Mouse (Mus musculus): ENCODE data around the gene Cdkn2aipnl. TPM values are rescaled to one million over a fixed set of nuclear protein-coding genes. Genes with fewer than 3 reads are reported as not detected.

The Cdkn2aipnl gene
- polyA plus RNA-seq, 1 experiment, result not detected

DNA sequence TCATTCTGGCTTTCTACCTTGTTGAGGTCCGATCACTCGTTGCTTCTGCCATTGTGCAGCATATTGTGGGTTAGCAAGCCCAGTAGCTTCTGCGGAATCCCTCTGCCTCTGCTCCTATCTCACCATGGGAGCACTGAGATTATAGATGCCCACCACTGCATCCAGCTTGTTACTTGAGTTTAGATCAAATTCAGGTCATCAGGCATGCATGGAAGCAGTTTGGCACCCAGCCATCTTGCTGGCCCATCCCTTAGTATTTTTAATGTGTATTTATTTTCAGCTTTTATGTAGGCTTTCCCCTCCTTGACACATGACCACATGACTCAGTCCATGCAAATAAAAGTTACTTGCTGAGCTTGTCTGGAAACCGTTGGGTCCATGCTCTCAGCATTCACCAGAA lies 9.7 kb upstream of the Cdkn2aipnl start:
- Histone ChIP-seq H3K4me3 (ENCODE audit: insufficient read depth, low read depth, low read length) (no peak overlapping the region), H3K27ac (ENCODE audit: insufficient read depth, low read depth, low read length) (no peak overlapping the region), H3K4me1 (ENCODE audit: control insufficient read depth, insufficient read depth, low read length) (0 out of 2 replicates have a peak, but pooled peaks cover 3% of the 10 kb centered on the region)
- WGBS, result 89% methylated on average over 4 of the region's 4 CpGs
- TF ChIP-seq CTCF (IDR thresholded peaks at IDR 0.05; ENCODE audit: insufficient read depth, low read depth, low read length) (no peak), POLR2A (IDR thresholded peaks at IDR 0.05; ENCODE audit: insufficient read depth, low read depth, low read length) (no peak)

DNA sequence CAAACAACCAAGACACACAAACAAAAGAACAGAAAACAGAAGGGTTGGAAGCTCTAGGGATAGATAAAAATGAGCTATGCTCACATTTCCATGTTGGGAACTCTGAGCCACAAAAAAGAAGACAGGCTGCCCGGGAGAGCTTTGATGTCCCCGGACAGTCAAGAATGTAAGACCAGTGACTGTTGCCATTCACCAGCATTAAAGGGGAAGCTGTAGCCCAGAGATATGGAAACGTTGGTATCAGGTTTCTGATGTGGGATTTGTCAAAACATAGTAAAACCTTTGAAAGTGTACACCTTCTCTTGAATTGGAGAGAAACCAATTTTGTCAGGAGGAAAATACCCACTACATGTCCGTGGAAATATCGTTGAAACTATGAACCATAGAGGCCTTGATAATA lies 8.0 kb upstream of the Cdkn2aipnl start:
- no peak overlapping the region for H3K27ac ChIP-seq (ENCODE audit: insufficient read depth, low read depth, low read length)
- WGBS, result 89% methylated on average over 5 of the region's 5 CpGs
- H3K4me1 ChIP-seq (ENCODE audit: control insufficient read depth, insufficient read depth, low read length), result 0 out of 2 replicates have a peak, but pooled peaks cover 3% of the 10 kb centered on the region
- no peak for TF ChIP-seq CTCF (IDR thresholded peaks at IDR 0.05; ENCODE audit: insufficient read depth, low read depth, low read length)
- no peak for TF ChIP-seq POLR2A (IDR thresholded peaks at IDR 0.05; ENCODE audit: insufficient read depth, low read depth, low read length)
- H3K4me3 ChIP-seq (ENCODE audit: insufficient read depth, low read depth, low read length), result no peak overlapping the region

DNA sequence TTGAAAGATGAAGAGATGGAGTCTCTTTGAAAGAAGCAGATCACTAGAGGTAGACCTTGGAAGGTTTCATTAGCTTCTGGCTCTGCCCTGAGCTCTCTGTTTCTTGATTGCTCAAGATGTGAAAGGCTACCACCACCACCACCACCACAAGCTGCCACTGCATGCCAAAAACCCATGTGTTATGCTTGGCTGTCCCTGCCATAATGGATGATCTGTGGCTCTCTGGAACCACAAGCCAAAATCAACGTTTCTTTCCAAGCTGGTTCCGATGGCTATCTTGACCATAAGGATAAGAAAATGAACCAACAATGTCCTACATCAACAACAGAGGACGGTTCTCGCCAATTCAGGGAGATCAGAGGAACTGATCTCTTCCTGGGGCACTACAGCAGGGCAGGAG lies 7.4 kb upstream of the Cdkn2aipnl start:
- 0 out of 2 replicates have a peak, but pooled peaks cover 3% of the 10 kb centered on the region for H3K4me1 ChIP-seq (ENCODE audit: control insufficient read depth, insufficient read depth, low read length)
- H3K27ac ChIP-seq (ENCODE audit: insufficient read depth, low read depth, low read length), result no peak overlapping the region
- TF ChIP-seq POLR2A (IDR thresholded peaks at IDR 0.05; ENCODE audit: insufficient read depth, low read depth, low read length), result no peak
- no peak overlapping the region for H3K4me3 ChIP-seq (ENCODE audit: insufficient read depth, low read depth, low read length)
- WGBS, result 87% methylated on average over 4 of the region's 4 CpGs

DNA sequence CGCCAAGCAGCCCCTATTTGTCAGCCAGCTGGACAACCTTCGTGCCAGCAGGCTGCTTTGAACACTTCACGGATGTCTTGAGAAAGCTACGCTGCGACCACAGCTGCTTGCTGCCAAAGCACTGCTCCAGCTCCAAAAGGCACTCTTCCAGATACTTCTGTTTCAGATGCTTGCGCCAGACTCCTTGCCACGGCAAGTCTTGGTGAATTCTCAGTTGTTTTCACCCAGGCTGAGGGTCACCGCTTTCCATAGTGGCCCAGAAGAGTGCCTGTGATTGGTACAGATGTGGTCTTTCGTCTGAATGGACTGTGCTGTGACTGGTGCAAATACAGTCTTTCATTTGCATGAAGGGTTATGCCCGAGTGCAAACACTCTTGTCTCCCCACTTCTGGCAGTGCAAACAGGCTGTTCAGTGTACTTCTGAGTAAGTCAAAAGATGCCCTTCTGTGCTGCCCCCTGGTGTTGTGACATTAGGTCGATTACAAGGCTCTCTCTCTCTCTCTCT lies 6.4 kb upstream of the Cdkn2aipnl start:
- Histone ChIP-seq H3K4me1 (ENCODE audit: control insufficient read depth, insufficient read depth, low read length) (0 out of 2 replicates have a peak, but pooled peaks cover 3% of the 10 kb centered on the region), H3K4me3 (ENCODE audit: insufficient read depth, low read depth, low read length) (no peak overlapping the region), H3K27ac (ENCODE audit: insufficient read depth, low read depth, low read length) (no peak overlapping the region)
- no peak for TF ChIP-seq CTCF (IDR thresholded peaks at IDR 0.05; ENCODE audit: insufficient read depth, low read depth, low read length)
- TF ChIP-seq POLR2A (IDR thresholded peaks at IDR 0.05; ENCODE audit: insufficient read depth, low read depth, low read length), result no peak
- WGBS, result 24% methylated on average over 11 of the region's 11 CpGs

DNA sequence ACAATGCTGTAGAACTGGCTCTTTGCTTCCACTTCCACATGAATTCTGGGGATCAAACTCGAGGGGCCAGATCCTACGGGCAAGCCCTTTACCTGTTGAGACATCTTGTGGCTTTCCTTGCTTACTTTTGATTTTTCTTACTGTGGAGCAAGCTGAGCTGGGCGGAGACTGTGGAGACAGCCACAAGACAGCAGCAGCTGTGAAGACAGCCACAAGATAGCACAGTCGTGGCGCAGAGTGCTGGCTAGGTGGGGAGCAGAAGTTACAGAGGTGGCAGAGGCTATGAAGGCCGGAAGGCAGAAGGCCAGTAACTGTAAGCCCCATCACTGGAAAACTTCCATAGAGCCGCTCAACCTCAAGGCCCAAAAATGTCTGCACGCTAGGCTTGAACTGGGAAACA lies 5.7 kb upstream of the Cdkn2aipnl start:
- WGBS, result 95% methylated on average over 8 of the region's 8 CpGs
- no peak for TF ChIP-seq CTCF (IDR thresholded peaks at IDR 0.05; ENCODE audit: insufficient read depth, low read depth, low read length)
- no peak for TF ChIP-seq POLR2A (IDR thresholded peaks at IDR 0.05; ENCODE audit: insufficient read depth, low read depth, low read length)

DNA sequence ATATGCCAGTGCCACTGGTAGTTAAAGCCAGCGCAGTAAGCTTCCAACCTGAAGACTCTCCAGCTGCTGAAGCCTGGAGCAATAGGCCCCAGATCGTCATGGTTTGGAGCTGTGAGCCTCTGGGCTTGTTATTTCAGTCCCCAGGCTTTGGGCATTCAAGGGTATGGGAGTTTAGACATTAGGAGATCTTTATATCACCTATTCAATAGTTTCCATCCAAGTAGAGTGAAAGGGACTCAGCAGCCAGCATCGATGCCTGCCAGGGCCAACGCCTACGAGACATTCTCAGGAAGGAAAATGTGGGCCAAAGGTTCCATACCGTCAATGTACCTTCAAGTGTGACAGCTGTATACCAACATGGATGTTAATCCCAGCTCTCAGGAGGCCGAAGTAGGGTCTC lies 5.2 kb upstream of the Cdkn2aipnl start:
- peaks cover 4% of the 10 kb centered on the region for H3K4me1 ChIP-seq (ENCODE audit: control insufficient read depth, insufficient read depth, low read length)
- 92% methylated on average over 7 of the region's 7 CpGs for WGBS
- no peak for TF ChIP-seq CTCF (IDR thresholded peaks at IDR 0.05; ENCODE audit: insufficient read depth, low read depth, low read length)
- TF ChIP-seq POLR2A (IDR thresholded peaks at IDR 0.05; ENCODE audit: insufficient read depth, low read depth, low read length), result no peak

More for the DNA sequence above, 5.7 kb upstream of the Cdkn2aipnl start:
- H3K4me1 ChIP-seq (ENCODE audit: control insufficient read depth, insufficient read depth, low read length), result 0 out of 2 replicates have a peak, but pooled peaks cover 3% of the 10 kb centered on the region
- no peak overlapping the region for H3K4me3 ChIP-seq (ENCODE audit: insufficient read depth, low read depth, low read length)
- no peak overlapping the region for H3K27ac ChIP-seq (ENCODE audit: insufficient read depth, low read depth, low read length)

DNA sequence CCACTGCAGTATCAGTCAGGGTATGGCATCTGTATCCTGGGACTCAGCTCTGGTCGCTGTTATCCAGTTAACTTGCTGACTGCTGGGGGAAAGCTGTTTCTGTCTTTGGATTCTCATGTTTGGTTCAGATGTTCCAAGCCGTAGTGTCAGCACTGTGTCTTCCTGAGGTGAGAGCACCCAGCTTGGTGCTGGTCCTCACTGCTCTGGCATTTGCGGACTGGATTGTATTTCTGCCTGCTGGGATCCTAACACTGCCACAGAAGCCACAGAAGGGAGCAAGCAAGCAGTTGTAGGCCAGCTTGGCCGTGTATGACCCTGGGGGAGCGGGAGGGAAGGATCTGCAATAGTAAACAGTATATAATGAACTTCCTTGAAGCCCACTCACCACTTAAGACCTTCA lies 810 bp upstream of the Cdkn2aipnl start:
- H3K27ac ChIP-seq (ENCODE audit: insufficient read depth, low read depth, low read length), result no peak overlapping the region
- H3K4me1 ChIP-seq (ENCODE audit: control insufficient read depth, insufficient read depth, low read length), result peaks cover 12% of the 10 kb centered on the region
- no peak overlapping the region for H3K4me3 ChIP-seq (ENCODE audit: insufficient read depth, low read depth, low read length)
- WGBS, result 88% methylated on average over 5 of the region's 5 CpGs
- TF ChIP-seq POLR2A (IDR thresholded peaks at IDR 0.05; ENCODE audit: insufficient read depth, low read depth, low read length) (no peak), CTCF (IDR thresholded peaks at IDR 0.05; ENCODE audit: insufficient read depth, low read depth, low read length) (no peak)

More for the DNA sequence above, 5.2 kb upstream of the Cdkn2aipnl start:
- no peak overlapping the region for H3K4me3 ChIP-seq (ENCODE audit: insufficient read depth, low read depth, low read length)
- no peak overlapping the region for H3K27ac ChIP-seq (ENCODE audit: insufficient read depth, low read depth, low read length)

DNA sequence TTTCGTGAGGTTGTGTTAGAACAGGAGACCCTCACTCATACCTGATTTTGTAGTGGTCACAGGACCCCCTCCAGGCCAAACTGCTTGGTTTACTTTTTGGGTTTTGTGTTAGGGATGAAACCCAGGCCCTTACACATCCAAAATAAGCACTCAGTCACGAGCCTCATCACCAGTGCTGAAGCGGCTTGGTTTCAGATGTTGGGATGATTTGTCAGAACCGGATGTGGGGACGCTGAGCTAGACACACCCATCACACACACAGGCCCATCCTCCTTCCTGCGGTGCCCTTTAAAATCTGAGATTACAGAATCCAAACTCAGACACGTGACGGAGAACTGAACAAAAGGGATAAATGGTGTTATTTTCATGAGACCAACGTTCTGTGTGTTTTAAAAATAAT lies 1.4 kb downstream of the Cdkn2aipnl start:
- Histone ChIP-seq H3K4me3 (ENCODE audit: insufficient read depth, low read depth, low read length) (no peak overlapping the region), H3K27ac (ENCODE audit: insufficient read depth, low read depth, low read length) (no peak overlapping the region), H3K4me1 (ENCODE audit: control insufficient read depth, insufficient read depth, low read length) (peaks cover 12% of the 10 kb centered on the region)
- no peak for TF ChIP-seq CTCF (IDR thresholded peaks at IDR 0.05; ENCODE audit: insufficient read depth, low read depth, low read length)
- TF ChIP-seq POLR2A (IDR thresholded peaks at IDR 0.05; ENCODE audit: insufficient read depth, low read depth, low read length), result no peak
- 94% methylated on average over 9 of the region's 9 CpGs for WGBS

DNA sequence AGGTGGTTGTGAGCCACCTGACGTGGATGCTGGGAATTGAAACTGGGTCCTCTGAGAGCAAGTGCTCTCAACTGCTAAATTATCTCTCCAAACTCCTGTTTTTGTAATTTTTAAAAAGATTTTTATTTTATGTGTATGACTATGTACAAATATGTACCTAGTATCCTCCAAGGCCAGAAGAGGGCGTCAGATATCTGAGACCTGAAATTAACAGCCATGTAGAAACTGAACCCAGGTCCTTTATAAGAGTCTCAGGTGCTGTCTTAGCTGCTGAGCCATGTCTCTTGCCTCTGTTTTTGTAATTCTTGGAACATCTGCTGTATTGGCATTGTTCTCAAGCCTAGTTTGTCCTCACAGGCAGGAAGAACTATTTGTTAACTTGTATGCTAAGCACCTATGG lies 2.0 kb downstream of the Cdkn2aipnl start:
- no peak overlapping the region for H3K4me3 ChIP-seq (ENCODE audit: insufficient read depth, low read depth, low read length)
- H3K4me1 ChIP-seq (ENCODE audit: control insufficient read depth, insufficient read depth, low read length), result peaks cover 12% of the 10 kb centered on the region
- no peak overlapping the region for H3K27ac ChIP-seq (ENCODE audit: insufficient read depth, low read depth, low read length)
- WGBS, result 92% methylated on average over 2 of the region's 2 CpGs
- no peak for TF ChIP-seq CTCF (IDR thresholded peaks at IDR 0.05; ENCODE audit: insufficient read depth, low read depth, low read length)
- TF ChIP-seq POLR2A (IDR thresholded peaks at IDR 0.05; ENCODE audit: insufficient read depth, low read depth, low read length), result no peak

DNA sequence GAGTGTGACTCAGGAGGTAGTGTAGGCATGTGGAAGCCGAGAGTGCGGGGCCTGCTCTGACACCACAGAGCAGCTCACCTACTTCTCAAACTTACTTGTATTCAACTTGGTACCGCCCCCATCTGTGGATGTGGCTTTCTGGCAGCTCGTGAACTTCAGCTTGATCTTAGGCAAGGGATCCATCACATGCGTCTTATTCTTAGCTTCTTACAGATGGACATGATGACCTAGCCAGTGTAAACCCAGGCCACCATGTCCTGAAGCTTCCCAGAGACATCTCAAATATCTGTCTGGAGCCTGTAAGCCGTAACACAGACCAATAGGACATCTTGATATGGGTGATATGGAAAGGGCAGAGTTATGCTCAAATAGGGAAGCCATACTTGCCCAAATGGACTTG lies 4.2 kb downstream of the Cdkn2aipnl start:
- TF ChIP-seq POLR2A (IDR thresholded peaks at IDR 0.05; ENCODE audit: insufficient read depth, low read depth, low read length) (no peak), CTCF (IDR thresholded peaks at IDR 0.05; ENCODE audit: insufficient read depth, low read depth, low read length) (no peak)
- WGBS, result 94% methylated on average over 6 of the region's 6 CpGs

More for the DNA sequence above, 4.2 kb downstream of the Cdkn2aipnl start:
- no peak overlapping the region for H3K27ac ChIP-seq (ENCODE audit: insufficient read depth, low read depth, low read length)
- H3K4me3 ChIP-seq (ENCODE audit: insufficient read depth, low read depth, low read length), result no peak overlapping the region
- peaks cover 12% of the 10 kb centered on the region for H3K4me1 ChIP-seq (ENCODE audit: control insufficient read depth, insufficient read depth, low read length)

Measured in olfactory bulb, adult 2 months (tissue).